Mouse (Mus musculus) right cerebral cortex, postnatal 4 days (tissue): ENCODE measurements around the gene Rnf38.
A peak's percentile ranks its signal among the peaks of the same experiment; 100 is the strongest.

Experiments used
- DNase-seq: peaks from one replicate; pipeline ENCODE4 v3.0.0-alpha.2; 2022

Gene Rnf38

GRCm38 (mm10) chr4:44233713-44234003 is at the start of gene Rnf38:
TSS of gene Rnf38 (minus strand) at chr4:44233789.
- DNase-seq: peak; percentile 81

DNA sequence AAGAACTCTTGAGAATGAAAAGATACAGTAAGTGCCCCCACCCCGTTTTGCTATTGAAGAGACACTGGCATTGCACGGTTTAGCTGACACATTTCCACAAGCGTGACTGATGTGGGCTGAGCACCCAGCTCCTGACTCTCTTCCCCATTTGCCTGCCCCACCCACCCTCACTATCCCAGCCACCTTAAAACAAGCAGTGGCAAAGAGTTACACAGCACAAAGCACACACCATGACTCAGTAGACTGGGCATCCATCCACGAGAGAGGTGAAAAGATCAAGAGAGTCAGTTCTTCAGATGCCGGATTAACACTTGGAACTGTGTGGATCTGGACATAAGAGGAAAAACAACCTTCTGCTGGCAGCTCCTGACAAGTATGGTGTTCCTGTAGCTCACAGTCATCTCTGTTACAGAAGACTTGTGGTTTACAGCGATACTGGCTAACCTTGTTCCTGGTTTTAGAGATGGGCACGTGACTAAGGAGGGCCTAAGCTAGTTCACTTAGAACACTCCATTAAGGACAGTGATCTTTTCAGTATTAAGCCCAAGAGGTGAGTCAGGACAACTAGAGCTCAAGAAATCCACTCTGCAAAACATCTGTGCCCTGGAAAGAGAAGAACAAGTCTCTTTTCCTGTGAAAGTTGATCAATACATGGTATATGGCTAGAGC is 48.1 kb upstream of the Rnf38 start:
- no peak for DNase-seq

DNA sequence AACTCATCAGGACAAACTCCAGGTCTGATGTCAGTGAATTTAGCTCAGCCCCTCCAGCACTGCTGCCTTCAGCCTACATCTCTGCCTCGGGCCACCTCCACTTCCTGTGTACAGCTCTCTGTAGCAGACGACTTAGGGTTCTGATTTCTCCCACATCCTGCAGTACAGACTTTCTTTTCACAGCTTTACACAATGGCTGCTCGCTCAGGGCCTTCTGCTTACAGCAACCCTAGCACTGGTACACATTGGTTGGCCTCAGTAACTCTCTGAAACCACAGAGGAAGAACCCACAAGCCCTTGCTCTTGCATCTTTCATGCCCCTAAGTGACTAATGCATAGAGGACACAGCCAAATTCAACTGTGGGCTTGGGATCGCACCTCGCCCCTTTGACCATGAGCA is 37.5 kb upstream of the Rnf38 start:
- DNase-seq: no peak

- DNase-seq: no peak
Observed at GRCm38 (mm10) chr4:44269376-44269817, 35.8 kb upstream of the Rnf38 start.

GRCm38 (mm10) chr4:44267437-44267836 is 33.8 kb upstream of the Rnf38 start:
- DNase-seq: no peak

DNA sequence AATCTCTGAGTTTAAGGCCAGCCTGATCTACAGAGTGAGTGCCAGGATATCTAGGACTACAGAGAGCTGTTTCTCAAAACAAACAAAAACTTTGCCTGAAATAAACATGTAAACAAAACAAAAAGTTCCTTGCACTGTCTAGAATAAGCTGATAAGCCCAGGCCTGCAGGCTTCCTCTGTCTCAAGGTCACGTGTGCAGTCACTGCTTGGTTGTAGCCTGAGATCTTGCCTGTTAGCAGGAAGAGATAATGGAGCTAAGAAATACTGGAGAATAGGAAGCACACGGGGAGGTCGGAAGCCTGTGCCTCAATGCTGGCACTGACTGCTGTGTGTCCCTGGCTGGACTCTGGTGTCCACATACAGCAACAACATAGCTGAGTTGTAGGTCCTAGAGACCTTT is 31.9 kb upstream of the Rnf38 start:
- no peak for DNase-seq

- no peak for DNase-seq
Observed at GRCm38 (mm10) chr4:44260244-44260643, 26.7 kb upstream of the Rnf38 start.

DNA sequence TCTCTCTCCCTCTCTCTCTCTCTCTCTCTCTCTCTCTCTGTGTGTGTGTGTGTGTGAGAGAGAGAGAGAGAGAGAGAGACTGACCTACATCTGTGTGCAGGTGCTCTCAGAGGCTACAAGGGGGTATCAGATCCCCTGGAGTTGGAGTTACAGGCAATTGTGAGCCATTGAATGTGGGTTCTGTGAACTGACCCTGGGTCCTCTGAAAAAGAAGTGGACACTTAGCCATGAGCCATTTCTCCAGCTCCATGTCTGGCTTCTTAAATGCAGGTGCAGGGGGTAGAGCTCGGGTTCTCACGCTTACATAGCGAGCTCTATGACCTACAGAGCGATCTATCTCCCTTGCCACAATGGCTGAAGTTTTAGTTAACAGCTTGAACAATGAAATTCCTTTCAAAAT is 25.5 kb upstream of the Rnf38 start:
- DNase-seq: no peak

GRCm38 (mm10) chr4:44254579-44254978 is 21.0 kb upstream of the Rnf38 start:
- DNase-seq: no peak

- DNase-seq: no peak
Observed at GRCm38 (mm10) chr4:44253191-44253590, 19.6 kb upstream of the Rnf38 start.

DNA sequence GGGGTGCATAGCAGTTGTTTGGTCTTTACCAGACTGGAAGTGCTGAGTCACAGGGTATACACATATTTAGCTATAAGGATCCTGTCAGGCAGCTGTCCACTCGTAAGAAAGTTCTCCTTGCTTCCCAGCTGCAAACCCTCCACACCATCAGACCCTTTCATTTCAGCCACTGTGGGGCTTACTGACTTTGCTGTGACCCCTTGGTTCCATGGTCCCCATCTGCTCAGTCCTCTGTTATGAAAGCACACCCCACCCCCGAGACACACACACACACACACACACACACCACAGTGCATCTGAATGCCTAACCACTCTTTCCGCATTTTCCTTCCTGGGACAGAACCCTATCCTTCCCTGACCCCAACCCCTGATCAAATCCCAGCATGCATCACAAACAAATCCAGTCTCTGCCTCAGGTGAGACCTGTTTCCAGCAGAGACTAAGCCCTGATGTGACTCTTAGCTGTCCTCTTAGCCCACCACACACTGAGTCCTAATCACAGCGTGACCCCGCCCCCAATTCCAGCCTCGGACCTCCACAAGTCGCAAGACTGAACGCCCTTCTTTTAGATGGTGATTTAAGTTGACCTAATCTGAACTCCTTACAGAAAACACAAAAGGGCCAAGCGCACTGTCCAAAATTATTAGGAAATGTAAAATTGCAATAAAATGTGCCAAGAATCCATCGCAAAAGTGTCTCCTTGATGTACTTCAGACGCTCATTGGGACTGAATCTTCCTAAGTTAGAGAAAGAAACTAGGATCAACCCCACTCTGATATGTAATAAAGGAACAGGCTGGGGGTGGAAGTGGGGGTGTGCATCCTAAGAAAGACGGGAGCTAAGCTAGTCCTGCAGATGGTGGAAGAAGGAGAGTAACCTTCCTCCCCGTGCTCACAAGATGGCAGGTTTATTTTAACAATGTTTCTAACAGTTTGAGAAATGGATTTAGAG is 18.7 kb upstream of the Rnf38 start:
- no peak for DNase-seq

DNA sequence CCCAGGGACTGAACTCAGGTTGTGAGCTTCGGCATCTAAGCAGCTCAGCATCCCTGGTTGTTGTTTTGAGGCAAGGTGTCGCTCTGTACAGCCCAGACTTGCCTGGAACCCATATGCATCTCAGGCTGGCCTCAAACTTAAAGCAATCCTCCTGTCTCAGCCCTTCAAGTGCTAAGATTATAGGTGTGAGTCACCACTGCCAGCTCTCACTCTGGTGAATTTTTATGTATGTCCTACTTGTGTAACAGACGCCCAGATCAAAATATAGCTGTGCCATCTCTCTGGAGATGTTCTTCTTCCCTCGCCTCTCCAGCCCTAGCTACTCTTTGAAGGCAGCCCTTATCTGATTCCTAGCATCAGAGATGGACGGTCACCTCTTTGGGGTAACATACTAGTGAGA is 17.9 kb upstream of the Rnf38 start:
- DNase-seq: no peak

GRCm38 (mm10) chr4:44249705-44250104 is 16.1 kb upstream of the Rnf38 start:
- no peak for DNase-seq

DNA sequence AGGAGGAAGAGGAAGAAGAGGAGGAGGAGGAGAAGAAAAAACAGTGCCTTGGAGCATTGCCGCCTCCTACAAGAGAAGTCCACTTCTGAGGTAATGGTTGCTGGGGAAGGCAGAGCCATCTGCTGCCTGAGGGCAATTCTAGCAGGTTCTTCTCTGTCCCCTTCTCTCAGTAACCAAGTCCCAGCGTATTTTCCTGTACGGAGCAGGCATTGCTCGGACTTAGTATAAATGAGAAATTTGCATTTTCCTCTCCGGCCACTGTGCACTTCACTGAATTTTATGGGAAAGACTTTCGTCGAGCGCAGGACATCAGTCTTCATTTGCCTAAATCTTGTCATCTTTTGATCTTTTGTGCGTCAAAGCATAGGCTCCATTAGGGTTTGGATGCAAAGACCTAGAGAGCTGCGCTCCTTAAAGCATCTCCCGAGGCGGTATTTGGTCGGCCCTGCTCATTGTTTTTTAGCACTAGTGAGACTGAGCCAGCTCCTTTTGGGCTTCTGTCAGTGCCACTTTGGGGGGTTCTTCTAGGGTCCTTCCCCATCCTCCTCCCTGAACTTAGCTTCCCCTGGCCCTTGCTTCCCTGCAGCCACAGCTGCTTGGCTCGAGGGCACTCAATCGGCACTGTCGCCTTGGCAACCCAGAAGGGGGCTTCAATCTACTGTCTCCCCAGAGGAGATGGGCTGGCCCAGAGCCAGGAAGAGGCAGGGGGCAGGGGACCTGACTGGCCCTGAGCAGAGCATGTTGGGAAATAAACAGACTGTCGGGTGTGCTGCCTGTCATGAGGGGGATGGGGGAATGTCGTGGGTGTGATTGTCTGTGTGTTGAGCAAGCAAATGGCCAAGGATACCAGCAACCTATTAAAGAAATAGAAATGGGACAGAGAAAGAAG is 13.7 kb upstream of the Rnf38 start:
- peak; percentile 67 for DNase-seq

DNA sequence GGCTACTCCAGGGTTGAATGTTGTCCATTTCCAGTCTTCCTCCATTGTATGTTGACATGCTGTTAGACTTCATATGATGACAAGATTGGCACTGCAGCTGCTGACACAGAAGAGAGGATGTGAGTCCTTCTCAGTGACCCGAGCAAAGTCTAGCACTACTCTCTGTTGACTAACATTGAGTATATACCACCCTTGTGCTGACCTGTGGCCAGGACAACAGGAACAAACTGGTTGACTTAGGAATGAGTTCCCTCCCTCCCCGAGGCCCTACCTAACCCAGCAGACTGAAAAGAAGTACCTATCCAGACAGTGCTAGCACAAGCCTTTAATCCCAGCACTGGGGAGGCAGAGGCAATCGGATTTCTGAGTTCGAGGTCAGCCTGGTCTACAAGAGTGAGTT is 12.7 kb upstream of the Rnf38 start:
- no peak for DNase-seq

DNA sequence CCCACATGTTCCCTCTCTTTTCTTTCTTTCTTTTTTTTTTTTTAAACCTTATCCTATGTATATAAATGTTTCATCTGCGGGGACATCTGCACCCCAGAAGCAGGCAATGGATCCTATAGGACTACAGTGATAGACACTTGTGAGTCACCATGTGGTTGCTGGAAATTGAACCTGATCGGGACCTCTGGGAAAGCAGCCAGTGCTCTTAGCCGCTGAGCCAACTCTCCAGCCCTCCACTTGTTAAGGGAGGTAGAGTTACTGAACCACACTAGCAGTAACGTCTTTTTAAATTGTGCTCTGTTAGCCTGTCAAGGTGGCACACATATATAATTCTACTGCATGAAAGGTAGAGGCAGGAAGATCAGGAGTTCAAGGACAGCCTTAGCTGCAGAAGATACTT is 8.0 kb upstream of the Rnf38 start:
- no peak for DNase-seq

- DNase-seq: no peak
Observed at GRCm38 (mm10) chr4:44235946-44236345, 2.4 kb upstream of the Rnf38 start.

DNA sequence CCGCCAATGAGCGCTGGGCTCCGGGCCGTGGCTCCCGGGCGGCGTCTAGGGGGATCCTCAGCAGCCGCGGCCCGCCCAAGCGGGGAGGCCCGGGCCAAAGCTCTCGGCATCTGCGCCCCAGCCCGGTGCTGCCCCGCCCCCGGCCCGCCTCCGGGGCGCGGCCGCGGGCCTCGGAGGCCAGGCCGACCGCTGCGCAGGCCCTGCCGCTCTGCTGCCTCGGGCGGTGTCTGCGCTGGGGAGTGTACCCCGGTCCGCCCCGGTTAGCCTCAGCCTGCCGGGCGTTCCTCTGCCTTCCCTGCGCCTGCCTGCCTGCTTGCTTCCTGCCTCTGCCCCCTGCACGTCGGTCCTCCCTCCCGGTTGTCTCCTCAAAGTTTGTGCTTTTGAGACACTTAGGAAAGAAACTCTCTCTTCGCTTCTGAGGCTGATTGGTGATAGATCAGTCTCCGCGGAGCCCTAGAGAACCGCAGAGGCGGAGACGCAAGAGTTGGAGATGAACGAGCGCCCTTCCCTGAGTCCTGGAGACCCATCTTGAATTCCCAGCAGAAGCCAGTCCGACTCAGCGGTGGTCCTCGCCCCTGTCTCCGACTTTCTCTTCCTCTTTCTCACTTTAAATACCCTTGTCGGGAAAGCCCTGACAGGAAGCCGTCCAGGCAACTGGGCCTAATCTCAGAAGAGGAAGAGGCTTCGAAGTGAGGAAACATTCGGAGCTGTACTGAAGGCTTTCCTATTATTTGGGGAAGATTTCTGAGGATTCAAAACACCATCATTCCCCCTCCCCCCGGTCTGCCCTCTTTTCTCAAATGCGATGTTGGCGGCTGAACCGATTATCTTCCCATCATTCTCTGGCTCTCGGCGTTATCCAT is 646 bp upstream of the Rnf38 start:
- DNase-seq: no peak

- peak; percentile 49 for DNase-seq
Observed at GRCm38 (mm10) chr4:44232771-44233712, 547 bp downstream of the Rnf38 start.

- no peak for DNase-seq
Observed at GRCm38 (mm10) chr4:44225128-44225527, 8.5 kb downstream of the Rnf38 start.

GRCm38 (mm10) chr4:44224141-44224540 is 9.4 kb downstream of the Rnf38 start:
- no peak for DNase-seq
